Mouse (Mus musculus) megakaryocyte, embryonic 14.5 days (primary cell): ENCODE data around the gene Ksr1.

Experiments
- FLI1 ChIP-seq: IDR thresholded peaks from 2 replicates; pipeline ENCODE4 v1.6.1; 2012; ENCODE audit warnings: low read length, inconsistent platforms, mixed read lengths
- GATA1 ChIP-seq: IDR thresholded peaks from 3 replicates; pipeline ENCODE4 v1.6.1; 2012; ENCODE audit warnings: mixed read lengths, low read length, inconsistent platforms, borderline replicate concordance

GRCm38 (mm10) chr11:78972811-78973351, 173.3 kb downstream of the Ksr1 start:
- no peak for TF ChIP-seq GATA1
- no peak for TF ChIP-seq FLI1
